Mouse (Mus musculus) layer of hippocampus, postnatal 10 days (tissue): ENCODE measurements at regions not wholly inside any gene's neighbourhood (a gene's known extent, or its start where the extent isn't known, plus 50 kb on each side); places are given as distances from the start of the nearest gene placed in this dataset.

Source experiments
- DNase-seq, 2 experiments: peaks; one replicate each; pipeline ENCODE4 v3.0.0; 2021; ENCODE audit warnings: low spot score in 2 of 2

GRCm38 (mm10) chr16:95057596-95057995 lies 60.1 kb upstream of the Kcnj6 start:
- DNase-seq, result no peak

DNA sequence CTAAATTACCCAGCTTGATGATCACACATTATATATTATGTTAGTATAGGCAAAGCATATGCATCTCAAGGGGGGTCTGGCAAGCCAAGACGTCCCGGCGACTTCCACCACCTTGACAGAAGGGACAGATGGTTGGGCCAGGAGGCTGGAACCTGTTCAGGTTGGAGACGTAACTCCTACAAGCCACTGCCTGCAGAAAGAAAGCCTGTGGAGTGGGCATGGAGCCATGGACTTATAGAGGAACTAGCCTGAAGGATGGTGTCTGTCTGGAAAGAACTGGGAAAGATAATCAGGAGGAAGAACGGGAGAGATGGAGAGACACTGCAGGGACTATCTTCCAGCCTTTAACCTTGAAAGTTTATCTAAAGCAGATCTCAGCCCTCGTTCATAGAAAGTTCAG lies 66.9 kb upstream of the Kcnj6 start:
- DNase-seq, result no peak

GRCm38 (mm10) chr16:95066687-95067086 lies 69.2 kb upstream of the Kcnj6 start:
- DNase-seq, result no peak

GRCm38 (mm10) chr16:95092471-95093221 lies 95.1 kb upstream of the Kcnj6 start:
- peak in 1 of 2 experiments; percentile 20 for DNase-seq

DNA sequence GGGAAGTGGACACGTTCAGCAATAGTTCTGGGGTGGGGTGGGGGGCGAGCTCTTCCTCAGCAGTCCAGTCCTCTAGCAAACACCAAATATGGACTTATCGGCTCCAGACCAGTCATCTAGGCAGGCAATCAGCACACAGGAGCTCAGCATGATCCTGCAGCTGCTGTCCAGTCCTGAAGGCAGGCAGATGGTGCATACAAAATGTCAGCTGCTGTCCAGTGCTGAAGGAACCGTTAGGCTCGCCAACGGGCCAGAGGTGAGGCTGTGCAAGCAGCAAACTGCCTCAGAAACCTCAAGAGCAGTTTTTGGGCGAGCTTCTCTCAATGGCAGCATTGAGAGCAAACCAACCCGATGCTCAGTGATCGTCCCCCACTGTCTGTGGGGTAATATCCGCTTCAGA lies 96.3 kb upstream of the Kcnj6 start:
- DNase-seq, result peak; percentile 35 to 38

DNA sequence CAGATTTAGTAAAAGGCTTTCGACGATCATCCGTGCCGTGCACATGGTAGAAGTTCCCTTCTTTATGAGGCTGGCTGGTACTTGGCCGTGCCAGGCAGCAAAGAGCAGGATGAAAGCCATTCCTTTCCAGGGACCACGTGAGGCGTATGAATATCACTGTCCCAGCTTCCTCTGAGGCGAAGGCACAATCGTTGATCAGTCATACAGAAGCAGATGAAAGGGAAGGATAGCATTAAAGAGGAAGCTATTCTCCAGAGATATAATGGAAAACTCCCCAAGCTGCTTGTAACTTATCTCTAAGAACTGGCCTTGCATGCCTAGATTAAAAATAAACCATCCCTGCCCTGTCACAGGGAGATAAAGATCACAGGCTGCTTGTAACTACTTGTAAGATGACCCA lies 103.5 kb upstream of the Kcnj6 start:
- DNase-seq, result no peak

- DNase-seq, result peak; percentile 34 to 45
These were observed 120.0 kb upstream of the Kcnj6 start for GRCm38 (mm10) chr16:95117531-95117930.

DNA sequence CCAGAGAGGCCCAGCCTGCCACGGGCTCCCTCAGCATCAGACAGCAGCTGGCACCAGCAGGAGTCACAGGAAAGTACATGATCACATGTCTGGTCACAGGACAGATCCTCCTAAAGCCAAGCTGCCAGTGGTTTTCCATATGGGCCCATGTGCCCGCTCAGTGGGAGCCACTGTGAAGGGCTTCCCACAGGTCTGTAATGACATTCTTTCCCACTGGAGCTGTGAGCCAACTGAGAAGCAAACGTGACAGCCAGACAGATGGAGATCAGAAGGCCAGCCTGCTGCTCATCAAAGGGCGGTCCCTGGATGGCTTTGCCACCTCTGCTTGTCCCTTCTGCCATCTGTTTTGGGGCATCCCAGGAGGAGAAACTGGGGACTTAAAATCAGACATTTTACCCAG lies 121.8 kb upstream of the Kcnj6 start:
- peak in 1 of 2 experiments; percentile 20 for DNase-seq

- DNase-seq, result no peak
These were observed 124.5 kb upstream of the Kcnj6 start for GRCm38 (mm10) chr16:95122048-95122447.

DNA sequence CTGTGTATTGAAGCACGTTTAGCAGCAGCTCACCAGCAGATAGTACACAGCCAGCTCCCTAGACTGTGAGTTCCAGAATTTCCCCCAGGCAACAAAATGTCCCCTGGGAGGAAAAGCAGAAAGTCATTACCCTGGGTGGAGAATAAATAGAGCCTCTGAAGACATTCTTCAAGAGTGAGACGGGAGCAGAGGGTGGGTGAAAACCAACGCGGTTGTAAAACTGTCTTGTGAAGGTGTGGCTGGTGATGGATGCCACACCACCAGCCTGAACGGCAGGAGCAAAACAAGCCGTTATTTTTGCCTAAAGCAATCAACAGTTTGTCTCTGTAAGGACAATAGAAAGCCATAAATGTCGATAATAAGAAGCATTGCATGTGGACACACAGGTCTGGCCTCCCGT lies 129.7 kb upstream of the Kcnj15 start:
- DNase-seq, result no peak

- DNase-seq, result no peak
These were observed 125.5 kb upstream of the Kcnj15 start for GRCm38 (mm10) chr16:95131815-95132214.

GRCm38 (mm10) chr16:95138809-95139208 lies 118.5 kb upstream of the Kcnj15 start:
- no peak for DNase-seq

DNA sequence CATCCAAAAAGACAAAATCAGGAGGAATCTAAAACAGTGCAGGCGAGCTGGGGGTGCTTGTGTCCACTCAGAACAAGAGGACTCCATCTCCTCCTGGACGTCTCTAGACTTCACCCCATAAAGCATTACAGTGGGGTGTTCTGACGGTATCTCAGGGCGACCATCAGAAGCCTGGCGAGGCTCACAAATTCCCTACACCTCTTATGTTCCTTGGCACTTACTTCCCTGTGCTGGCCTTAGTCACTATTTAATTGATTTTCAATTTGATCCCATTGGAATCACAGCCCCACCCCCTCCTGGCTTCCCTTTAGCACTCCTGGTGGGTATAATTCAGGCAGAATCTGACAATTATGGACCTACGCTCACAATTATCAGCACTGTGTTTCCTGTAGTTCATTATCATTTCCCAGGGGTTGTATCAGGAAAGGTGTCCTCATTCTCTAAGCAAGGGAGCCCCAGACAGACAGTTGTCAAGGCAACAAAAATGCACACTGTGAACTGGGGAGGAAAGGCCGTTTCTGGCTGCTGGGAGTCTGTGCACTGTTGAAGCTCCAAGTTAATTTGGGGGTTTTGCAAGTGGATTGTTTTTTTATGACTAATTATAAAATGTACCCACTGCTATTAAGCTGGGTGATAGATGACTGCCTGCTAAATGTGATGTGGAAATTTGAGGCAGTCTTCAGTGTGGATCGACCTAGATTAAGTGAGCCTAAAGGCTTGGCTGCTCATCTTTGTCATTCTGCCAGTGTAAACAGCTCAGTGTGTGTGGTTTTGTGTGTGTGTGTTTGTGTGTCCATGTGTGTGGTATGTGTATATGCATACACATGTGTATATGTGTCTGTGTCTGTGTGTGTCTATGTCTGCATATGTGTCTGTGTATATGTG lies 115.6 kb upstream of the Kcnj15 start:
- no peak for DNase-seq

DNA sequence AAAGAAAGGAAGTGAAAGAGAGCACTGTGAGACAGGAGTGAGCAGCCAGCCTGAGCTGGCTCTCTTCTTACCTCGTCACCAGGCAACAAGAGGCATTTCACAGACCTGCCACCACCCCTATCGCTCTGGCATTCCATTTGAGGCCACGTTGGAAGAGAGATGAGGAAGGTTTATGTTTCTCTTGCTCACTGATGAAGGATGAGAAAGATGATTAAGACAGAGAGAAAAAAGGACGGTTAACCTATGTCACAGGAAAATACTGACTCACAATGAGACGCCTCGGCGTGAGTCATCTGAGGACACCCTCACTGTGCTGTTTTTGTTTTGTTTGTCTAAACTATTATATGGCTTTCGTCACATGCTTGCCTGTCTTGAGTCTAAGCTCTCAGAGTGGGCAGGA lies 106.9 kb upstream of the Kcnj15 start:
- DNase-seq, result no peak

DNA sequence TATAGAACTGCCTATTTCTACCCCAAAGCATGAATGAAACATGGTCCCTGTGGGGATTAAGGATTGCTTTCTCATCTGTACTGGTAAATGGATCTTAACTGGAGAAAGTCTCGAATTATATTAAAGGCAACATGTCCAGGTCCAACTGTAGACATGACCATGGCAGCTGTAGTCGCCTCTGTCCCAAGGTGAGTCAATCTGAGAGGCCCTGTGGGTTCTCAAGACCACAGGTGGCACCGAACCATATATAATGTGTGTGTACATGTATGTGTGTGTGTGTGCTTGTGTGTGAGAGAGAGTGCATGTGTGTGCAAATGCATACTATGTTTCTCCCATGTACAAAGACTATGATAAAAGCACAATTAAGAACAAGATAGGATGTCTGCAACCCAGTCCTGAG lies 105.9 kb upstream of the Kcnj15 start:
- no peak for DNase-seq

DNA sequence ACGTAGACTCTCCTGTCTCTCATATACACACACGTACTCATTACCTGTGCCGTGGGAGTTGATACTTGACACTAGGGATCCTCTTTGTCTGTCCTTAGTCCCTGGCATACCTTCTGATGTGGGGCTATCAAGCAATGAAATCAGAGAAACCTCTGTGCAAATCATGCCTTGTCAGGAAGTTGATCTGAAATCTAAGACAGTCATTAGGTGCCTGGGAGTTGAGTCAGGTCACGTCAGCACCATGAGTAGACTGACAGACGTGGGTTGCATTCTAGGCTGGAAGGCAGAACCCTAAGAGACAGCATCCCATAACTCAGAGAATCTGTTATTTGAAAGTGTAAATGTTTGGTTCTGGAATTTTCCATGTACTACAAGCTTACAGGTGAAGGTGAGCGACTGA lies 105.4 kb upstream of the Kcnj15 start:
- no peak for DNase-seq

GRCm38 (mm10) chr16:95152742-95153383 lies 104.5 kb upstream of the Kcnj15 start:
- no peak for DNase-seq

DNA sequence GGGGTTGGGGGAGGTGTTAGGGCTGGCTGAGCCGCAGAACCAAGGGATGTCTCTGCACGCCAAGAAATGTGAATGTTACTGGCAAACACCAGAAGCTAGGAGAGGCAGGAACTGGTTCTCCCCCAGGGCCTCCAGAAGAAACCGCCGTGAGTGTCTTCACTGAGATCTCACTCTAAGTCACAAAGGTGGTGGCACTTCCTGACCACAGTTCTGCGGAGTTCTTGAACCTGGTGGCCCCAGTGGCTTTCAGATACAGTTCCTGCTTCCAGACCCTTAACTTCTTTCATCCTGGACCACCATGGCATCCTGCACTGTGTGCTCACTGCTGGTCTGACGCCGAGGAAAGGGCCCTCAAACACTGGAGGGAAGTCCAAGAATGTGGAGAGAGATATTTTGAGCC lies 89.0 kb upstream of the Kcnj15 start:
- DNase-seq, result no peak

DNA sequence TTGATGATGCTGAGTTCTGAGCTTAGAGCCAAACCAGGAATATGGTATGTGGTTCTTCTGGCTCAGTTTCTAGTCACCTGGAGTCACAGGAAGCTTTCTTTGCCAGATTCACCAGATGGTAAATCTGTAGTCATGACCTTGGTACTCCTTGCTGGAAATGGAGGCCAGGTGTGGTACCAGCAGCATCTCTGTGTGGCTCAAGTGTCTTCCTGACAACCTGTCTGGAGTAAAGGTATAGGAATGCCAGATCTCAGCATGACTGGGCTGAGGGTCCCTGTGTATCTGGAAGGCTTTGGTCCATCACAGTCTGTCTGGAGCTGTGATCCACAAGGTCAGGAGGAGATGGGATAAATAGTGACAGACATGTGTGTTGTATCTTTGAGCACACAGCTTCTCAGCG lies 88.0 kb upstream of the Kcnj15 start:
- no peak for DNase-seq

- DNase-seq, result no peak
These were observed 76.8 kb upstream of the Kcnj15 start for GRCm38 (mm10) chr16:95180562-95180961.

GRCm38 (mm10) chr16:95185341-95185740 lies 72.0 kb upstream of the Kcnj15 start:
- no peak for DNase-seq

DNA sequence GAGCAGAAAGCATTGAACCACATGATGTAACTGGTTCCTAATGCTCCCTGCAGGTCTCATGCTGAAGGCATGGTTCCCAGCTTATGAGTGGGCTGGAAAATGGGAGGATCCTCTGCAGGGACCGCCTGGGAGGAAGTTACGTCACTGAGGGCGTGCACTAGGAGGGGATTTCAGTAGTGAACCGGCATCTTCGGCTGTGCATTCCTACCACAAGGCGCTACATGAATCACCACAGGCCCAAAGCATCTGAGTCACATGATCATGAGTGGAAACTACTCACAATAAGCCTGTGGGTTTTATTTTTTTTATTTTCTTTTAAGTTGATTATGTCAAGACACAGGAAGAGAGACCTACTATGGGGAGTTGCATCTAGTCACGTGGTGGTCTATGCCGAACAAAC lies 68.2 kb upstream of the Kcnj15 start:
- no peak for DNase-seq
